Mouse (Mus musculus): ENCODE results near the gene Emc8. TPM values are rescaled to one million over a fixed set of nuclear protein-coding genes. Genes with fewer than 3 reads are reported as not detected.
A peak's percentile ranks its signal among the peaks of the same experiment; 100 is the strongest.

Emc8 gene
- polyA plus RNA-seq, 1 experiment from 2014 or later: 106 TPM

DNA sequence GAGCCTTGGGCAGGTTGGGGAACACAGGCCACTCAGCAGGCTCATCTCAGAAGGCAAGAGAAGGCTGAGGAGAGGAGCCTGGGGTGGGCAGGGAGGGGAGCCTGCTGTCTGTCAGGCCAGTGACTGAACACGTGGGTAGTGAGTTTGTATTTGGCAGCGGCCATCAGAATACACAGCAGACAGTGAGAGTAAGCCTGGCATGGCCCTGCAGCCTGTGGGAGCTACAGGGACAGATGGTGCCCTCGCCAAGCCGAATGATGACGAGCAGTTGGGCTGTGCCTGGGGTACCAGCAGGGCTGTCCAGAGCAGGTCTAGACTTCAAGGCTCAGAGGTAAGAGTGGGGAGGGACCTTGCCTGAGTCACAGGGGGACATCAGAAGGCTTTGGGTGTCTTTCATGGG, 41.1 kb downstream of the Emc8 start:
- ChIA-PET POLR2A (no interaction called here), CTCF (no interaction called here)
- no peak for DNase-seq (ENCODE audit: low read depth, low spot score)
- in situ Hi-C loops (cut with MboI; ENCODE audit: low pct_unique_long_range_greater_than_20kb): no loop called here
- no peak for TF ChIP-seq CTCF (IDR thresholded peaks at IDR 0.05)
- no peaks in the 10 kb centered on the region for H3K27me3 ChIP-seq
- ATAC-seq: no peak

DNA sequence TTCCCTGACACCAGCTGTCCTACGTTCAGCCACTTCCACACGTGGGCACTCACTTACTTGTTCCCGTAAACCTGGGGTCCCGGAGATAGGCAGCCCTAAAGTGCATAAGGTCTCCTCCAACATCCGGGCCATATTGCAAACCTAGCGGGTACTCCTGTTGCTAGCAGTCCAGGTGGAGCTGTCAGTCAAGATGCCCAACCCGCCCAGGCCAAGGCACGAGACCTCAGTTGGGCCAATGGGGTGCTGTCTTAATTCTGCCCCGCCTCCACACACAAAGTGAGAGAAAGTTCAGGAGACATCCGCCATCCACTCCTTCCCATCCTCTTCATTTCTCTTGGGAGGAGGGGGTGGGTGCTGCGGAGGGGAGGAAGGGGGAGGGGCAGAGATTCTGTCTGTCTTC, 41.9 kb downstream of the Emc8 start:
- ATAC-seq (no peak), DNase-seq (ENCODE audit: low read depth, low spot score) (no peak)
- no peak for TF ChIP-seq CTCF (IDR thresholded peaks at IDR 0.05)
- no peaks in the 10 kb centered on the region for H3K27me3 ChIP-seq
- ChIA-PET POLR2A (no interaction called here), CTCF (no interaction called here)
- in situ Hi-C loops (cut with MboI; ENCODE audit: low pct_unique_long_range_greater_than_20kb): no loop called here

DNA sequence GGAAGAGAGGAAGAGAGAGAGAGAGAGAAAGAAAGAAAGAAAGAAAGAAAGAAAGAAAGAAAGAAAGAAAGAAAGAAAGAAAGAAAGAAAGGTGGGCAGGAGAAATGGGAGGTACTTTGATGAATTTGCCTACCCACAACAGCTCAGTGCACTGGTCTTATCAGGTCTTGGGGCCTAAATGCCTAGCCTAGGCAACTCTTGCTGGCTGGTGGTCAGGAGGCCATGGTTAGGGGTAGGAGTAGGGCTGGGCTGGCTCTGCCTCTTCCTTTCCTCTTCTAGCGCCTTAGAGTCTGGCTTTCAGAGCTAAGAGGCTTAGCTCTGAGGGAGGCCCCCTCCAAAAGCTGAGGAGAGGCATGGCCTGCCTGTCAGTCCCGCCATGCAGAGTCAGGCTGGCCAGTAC, 44.8 kb downstream of the Emc8 start:
- ATAC-seq: no peak
- TF ChIP-seq CTCF (IDR thresholded peaks at IDR 0.05): no peak
- POLR2A ChIA-PET: no interaction called here

DNA sequence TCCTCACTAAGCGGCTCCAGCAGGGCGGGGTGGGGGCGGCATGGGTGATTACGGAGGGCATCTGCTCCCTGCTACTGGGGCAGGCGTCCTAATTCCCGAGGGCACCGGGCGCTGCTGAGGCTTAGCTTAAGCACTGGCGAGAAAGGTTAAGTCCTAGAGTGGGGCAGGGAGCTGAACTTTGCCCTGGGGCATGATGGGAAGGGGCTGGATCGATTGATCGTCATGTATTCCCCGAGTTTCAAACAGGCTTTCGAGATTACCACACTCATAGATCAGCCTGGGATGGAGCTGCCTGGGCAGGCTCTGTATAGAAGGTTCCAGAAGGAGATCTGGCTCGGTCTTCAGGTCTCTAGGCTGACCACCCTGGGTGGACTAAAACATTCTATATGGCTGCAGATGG, 46.2 kb downstream of the Emc8 start:
- ATAC-seq: no peak
- POLR2A ChIA-PET: no interaction called here
- in situ Hi-C loops (cut with MboI; ENCODE audit: low pct_unique_long_range_greater_than_20kb): no loop called here
- no peaks in the 10 kb centered on the region for H3K27me3 ChIP-seq
- no peak for TF ChIP-seq CTCF (IDR thresholded peaks at IDR 0.05)
- CTCF ChIA-PET: no interaction called here
- DNase-seq (ENCODE audit: low read depth, low spot score): no peak

More for the DNA sequence above, 44.8 kb downstream of the Emc8 start:
- DNase-seq (ENCODE audit: low read depth, low spot score): no peak
- in situ Hi-C loops (cut with MboI; ENCODE audit: low pct_unique_long_range_greater_than_20kb): no loop called here
- H3K27me3 ChIP-seq: no peaks in the 10 kb centered on the region
- CTCF ChIA-PET: interaction anchor here (1.2 to 1.3 kb wide), 2 partner anchors 12 to 20 kb away, joined by 3 read pairs; no protein-coding TSS in a partner anchor

DNA sequence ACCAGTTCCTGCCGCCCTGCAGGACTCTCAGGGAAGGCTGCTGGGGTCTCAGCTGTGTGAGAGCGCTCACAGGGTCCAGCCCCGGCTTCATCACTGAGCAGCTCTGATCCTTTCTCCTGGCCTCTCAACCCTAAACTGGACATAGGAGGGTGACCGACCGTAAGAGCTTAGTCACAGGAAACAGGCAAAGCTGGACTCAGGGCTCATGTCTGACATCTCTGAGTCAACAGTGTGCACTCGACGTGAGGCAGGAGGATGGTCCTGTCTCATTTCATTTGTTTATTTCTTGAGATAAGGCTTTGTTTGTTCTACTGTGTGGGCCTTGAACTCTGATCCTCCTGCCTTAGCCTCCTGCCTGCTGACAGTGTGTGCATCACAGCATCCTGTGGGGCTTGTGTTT, 47.9 kb downstream of the Emc8 start:
- no peak for ATAC-seq
- no peak for TF ChIP-seq CTCF (IDR thresholded peaks at IDR 0.05)
- ChIA-PET CTCF (interaction anchor here (1.1 to 1.6 kb wide), 2 partner anchors 20 to 24 kb away, joined by 4 to 5 read pairs; no protein-coding TSS in a partner anchor), POLR2A (no interaction called here)
- no peaks in the 10 kb centered on the region for H3K27me3 ChIP-seq
- no peak for DNase-seq (ENCODE audit: low read depth, low spot score)
- in situ Hi-C loops (cut with MboI; ENCODE audit: low pct_unique_long_range_greater_than_20kb): no loop called here

DNA sequence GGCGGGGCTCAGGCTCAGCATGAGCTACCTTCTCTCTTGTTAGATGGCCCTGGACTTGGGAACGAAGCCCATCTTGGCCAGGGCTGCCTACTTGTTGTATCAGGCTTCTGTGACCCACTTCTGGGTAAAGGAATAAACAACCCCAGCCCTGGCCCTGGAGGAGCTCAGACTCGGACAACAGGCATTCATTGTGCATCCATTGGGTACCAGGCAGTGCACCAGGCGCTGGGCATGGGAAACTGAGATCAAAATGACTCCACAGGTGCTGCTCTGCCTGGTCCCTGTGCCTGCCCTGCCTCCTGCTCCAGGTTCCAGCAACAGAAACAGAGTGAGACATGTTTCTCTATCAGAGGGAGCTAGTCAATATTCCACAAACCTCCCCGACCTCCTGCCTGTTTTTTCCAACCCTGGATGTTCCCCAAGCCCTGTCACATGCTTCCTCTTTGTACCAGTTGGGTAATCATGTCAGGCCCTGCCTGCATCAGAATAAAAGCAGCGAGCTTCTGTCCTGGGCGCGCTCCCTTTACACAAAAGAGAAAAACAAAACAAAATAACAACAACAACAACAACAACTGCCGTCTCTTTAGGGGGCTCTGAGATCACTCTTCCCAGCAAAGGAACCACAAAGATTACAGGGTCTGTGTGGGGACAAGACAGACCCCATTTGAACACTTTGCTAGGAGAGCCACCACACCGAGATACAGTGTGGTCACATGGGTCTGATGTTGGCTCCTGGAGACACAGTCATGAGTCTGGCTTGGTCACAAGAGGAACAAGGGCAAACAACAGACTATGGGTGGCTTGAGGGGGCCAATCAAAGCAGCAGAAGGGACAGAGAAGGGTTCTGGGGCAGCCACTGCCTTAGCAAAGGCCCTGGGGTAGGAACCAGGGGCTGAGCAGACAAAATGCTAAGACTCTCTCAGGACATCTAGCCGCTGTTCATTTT, 48.9 kb downstream of the Emc8 start:
- no peak for ATAC-seq

DNA sequence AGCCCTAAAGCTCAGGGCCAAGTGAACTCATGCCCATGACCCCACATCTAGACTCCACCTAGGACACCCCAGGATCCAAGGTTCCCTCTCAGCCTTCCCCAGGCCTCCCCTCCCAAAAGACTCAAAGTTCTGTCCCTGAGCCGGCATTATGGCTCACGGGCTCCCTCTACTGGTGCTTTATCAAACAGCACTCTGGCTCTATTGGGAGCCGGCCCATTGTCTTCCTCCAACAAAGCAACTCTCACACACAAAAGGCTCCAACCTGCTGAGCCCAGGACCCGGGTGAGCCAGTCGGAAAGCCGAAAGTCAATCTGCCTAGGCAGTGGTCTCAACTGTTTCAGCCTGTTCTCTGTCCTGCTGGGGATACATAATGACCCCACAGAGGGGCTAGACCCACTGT, 50.3 kb downstream of the Emc8 start:
- peak; percentile 94 for TF ChIP-seq CTCF (IDR thresholded peaks at IDR 0.05)
- in situ Hi-C loops (cut with MboI; ENCODE audit: low pct_unique_long_range_greater_than_20kb): loop anchor here (10.0 kb wide), 1 partner anchor 433 kb away; no protein-coding TSS in a partner anchor
- no peaks in the 10 kb centered on the region for H3K27me3 ChIP-seq
- POLR2A ChIA-PET: interaction anchor here (1.0 to 1.1 kb wide), 3 partner anchors 9 to 83 kb away, joined by 3 to 5 read pairs (median 4); no protein-coding TSS in a partner anchor
- CTCF ChIA-PET: interaction anchor here (0.9 to 2.4 kb wide), 11 partner anchors 8 to 83 kb away, joined by 3 to 10 read pairs (median 4); no protein-coding TSS in a partner anchor
- ATAC-seq (peak; percentile 42), DNase-seq (ENCODE audit: low read depth, low spot score) (no peak)

More for the DNA sequence above, 48.9 kb downstream of the Emc8 start:
- ChIA-PET POLR2A (interaction anchor here (1.0 kb wide), 1 partner anchor 11 kb away, joined by 5 read pairs; no protein-coding TSS in a partner anchor), CTCF (interaction anchor here (1.0 to 2.3 kb wide), 5 partner anchors 10 to 23 kb away, joined by 3 to 10 read pairs (median 4); no protein-coding TSS in a partner anchor)
- in situ Hi-C loops (cut with MboI; ENCODE audit: low pct_unique_long_range_greater_than_20kb): loop anchor here (10.0 kb wide), 1 partner anchor 435 kb away; no protein-coding TSS in a partner anchor
- H3K27me3 ChIP-seq: no peaks in the 10 kb centered on the region
- DNase-seq (ENCODE audit: low read depth, low spot score): no peak
- TF ChIP-seq CTCF (IDR thresholded peaks at IDR 0.05): no peak

DNA sequence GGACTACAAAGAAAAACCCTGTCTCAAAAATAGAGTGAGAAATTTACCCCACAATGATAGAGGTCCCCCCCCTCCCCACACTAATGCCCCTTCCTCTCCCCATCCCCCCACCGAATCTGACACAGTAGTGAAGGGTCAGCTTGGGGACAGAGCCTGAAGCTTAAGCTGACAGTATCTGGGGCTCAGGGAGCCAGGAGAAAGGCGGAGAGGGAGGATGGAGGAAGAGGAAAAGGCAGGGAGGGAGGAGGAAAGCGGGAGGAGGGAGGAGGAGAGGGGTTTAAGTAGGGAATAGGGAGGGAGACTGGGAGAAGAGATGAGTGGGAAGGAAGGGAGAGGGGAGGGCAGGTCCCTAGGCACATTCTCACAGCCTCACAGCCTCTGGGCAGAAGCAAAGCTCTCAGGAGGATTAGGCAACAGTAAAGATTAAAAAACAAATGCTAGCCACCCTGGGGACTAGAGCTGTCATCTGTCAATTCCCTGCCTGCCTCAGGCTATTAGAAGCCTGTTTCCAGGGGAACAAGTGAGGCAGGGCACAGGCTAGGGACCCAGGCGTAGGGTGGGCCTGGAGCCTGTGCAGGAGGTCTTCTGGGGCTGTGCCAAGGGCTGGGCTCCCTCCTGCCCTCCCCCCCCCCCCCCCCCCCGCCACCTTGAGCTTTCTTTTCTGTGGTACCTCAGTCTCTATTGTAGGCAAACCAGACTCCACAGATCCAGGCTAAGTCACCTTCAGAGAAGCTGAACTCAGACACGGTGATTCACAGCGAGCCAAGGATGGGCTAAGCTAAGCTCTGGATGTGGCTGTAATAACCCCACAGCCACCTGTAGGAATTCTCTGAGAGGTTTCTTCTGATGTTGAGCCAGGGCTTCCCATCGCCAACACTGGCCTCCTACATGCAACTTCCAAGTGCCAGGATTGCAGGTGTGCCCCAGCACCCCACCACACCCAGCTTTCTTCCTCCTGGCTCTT, 51.4 kb downstream of the Emc8 start:
- ATAC-seq (peak; percentile 46), DNase-seq (ENCODE audit: low read depth, low spot score) (no peak)
- ChIA-PET POLR2A (interaction anchor here (0.6 to 1.1 kb wide), 3 partner anchors 27 to 50 kb away, joined by 3 to 4 read pairs (median 3); no protein-coding TSS in a partner anchor), CTCF (interaction anchor here (0.9 to 2.4 kb wide), 10 partner anchors 9 to 82 kb away, joined by 3 to 7 read pairs (median 4); no protein-coding TSS in a partner anchor)
- H3K27me3 ChIP-seq: no peaks in the 10 kb centered on the region
- in situ Hi-C loops (cut with MboI; ENCODE audit: low pct_unique_long_range_greater_than_20kb): loop anchor here (10.0 kb wide), 1 partner anchor 432 kb away; no protein-coding TSS in a partner anchor
- TF ChIP-seq CTCF (IDR thresholded peaks at IDR 0.05): no peak

DNA sequence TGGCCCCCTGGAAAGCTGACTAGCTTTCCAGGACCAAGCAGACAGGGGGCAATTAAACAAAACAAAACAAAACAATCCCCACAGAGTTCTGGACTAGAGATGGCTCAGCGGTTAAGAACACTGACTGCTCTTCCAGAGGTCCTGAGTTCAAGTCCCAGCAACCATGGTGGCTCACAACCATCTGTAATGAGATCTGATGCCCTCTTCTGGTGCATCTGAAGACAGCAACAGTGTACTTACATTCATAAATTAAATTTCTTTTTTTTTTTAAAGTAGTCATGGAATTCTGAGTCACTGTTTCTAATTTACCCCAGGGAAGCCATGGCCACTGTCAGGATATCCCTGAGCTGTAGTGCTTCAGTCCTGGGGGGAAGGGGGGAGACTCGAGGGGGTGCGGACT, 53.9 kb downstream of the Emc8 start:
- POLR2A ChIA-PET: no interaction called here
- in situ Hi-C loops (cut with MboI; ENCODE audit: low pct_unique_long_range_greater_than_20kb): loop anchor here (10.0 kb wide), 1 partner anchor 430 kb away; no protein-coding TSS in a partner anchor
- CTCF ChIA-PET: no interaction called here
- peak; percentile 50 for TF ChIP-seq CTCF (IDR thresholded peaks at IDR 0.05)
- DNase-seq (ENCODE audit: low read depth, low spot score): no peak
- ATAC-seq: no peak
- no peaks in the 10 kb centered on the region for H3K27me3 ChIP-seq

DNA sequence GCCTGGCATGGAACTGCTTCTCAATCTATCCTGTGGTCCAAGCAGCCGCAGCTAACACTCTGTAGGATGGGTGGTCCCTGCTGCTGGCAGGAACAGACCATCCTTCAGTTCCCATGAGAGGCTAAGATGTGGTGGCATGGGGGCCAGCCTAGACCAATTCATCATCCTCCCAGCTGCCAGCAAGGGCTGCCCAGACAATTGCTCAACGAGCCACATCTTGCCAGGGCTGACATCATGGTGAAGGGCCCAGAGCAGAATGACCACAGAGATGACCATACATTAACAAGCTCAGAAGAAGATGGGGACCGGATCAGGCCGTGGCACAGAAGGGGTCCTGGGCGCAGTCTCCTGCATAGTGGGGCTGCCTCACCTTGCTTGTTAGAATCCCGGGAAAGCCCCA, 57.5 kb downstream of the Emc8 start:
- in situ Hi-C loops (cut with MboI; ENCODE audit: low pct_unique_long_range_greater_than_20kb): loop anchor here (10.0 kb wide), 1 partner anchor 426 kb away; no protein-coding TSS in a partner anchor
- DNase-seq (ENCODE audit: low read depth, low spot score) (no peak), ATAC-seq (no peak)
- ChIA-PET CTCF (interaction anchor here (0.8 to 1.6 kb wide), 2 partner anchors 13 to 15 kb away, joined by 3 to 7 read pairs; no protein-coding TSS in a partner anchor), POLR2A (no interaction called here)
- no peak for TF ChIP-seq CTCF (IDR thresholded peaks at IDR 0.05)
- H3K27me3 ChIP-seq: no peaks in the 10 kb centered on the region

Measured in Patski (cell line).